Mouse (Mus musculus): Measurements from ENCODE around the gene Atp5mpl. TPM values are rescaled to one million over a fixed set of nuclear protein-coding genes. Genes with fewer than 3 reads are reported as not detected.

Atp5mpl gene
- 204 TPM for polyA plus RNA-seq (2017; shearing (Covaris generic))

GRCm38 (mm10) chr12:111966683-111967173 lies at the start of gene Atp5mpl:
Gene Atp5mpl (minus strand): TSS chr12:111966977.

DNA sequence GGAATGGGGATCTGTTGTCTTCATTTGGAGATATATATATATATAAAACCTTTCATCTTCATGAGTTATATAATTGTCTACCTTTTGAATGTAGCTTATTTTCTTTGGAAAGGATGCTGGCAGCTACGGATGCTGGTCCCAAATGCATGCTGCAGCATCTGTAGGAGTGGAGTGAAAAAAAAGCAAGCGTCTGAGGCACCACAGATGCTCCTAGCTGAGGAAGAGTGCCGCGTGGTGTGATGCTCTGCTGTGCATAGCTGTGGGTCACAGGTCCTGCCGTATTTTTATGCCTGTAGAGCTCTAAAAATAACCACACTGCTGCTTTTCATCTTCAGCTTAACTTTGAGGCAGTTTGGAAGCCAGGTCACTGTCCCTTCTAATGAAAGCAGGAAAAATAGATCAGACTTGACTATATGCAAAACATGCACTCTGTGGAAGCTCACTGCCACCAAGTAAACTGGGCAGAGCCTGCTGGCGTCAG lies 14.2 kb upstream of the Atp5mpl start, which contains the start of gene Rd3l:
Gene Rd3l (minus strand): TSS at position 431 of the 481 bp plus-strand sequence.

GRCm38 (mm10) chr12:111971231-111971686 lies 4.5 kb upstream of the Atp5mpl start, which contains the start of gene Tdrd9:
Gene Tdrd9 (plus strand): TSS chr12:111971559.

Other genes starting within 250 kb of the Atp5mpl start
- 23.4 TPM for gene Klc1, start 208.1 kb downstream of the Atp5mpl start, polyA plus RNA-seq (2017; shearing (Covaris generic))
- gene Xrcc3, start 153.1 kb downstream of the Atp5mpl start, polyA plus RNA-seq (2017; shearing (Covaris generic)) = 5.6 TPM
- gene Zfyve21, start 152.8 kb downstream of the Atp5mpl start, polyA plus RNA-seq (2017; shearing (Covaris generic)) = 9.8 TPM
- gene Ppp1r13b, start 58.9 kb downstream of the Atp5mpl start, polyA plus RNA-seq (2017; shearing (Covaris generic)) = 4.3 TPM
- not detected for gene Tdrd9, start 4.6 kb upstream of the Atp5mpl start, polyA plus RNA-seq (2017; shearing (Covaris generic))
- gene Rd3l, start 14.3 kb upstream of the Atp5mpl start, polyA plus RNA-seq (2017; shearing (Covaris generic)) = not detected
- not detected for gene Aspg, start 139.7 kb upstream of the Atp5mpl start, polyA plus RNA-seq (2017; shearing (Covaris generic))
- not detected for gene Kif26a, start 179.2 kb upstream of the Atp5mpl start, polyA plus RNA-seq (2017; shearing (Covaris generic))

Measured in inflammation-experienced regulatory T-cells, adult 16 weeks (primary cell).